Mouse (Mus musculus): ENCODE measurements around the gene Exosc10.

DNA sequence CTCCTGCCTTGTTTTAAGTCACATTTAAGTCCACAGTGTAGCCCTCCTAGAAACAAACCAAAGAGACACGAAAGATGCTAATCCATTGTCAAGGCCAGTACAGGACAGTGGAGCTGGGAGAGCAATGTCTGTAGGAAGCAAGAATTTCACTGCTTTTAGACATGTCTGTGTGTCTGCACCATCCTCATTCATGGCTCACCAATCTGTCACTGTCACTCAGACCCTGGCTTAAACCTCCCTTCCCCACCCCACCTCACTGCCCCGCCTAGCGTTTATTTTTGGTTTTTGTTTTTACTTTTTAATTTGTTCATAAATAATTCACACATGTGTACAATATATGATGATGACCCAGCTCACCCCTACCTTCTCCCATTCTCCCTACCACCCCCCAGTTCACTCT is 25.7 kb upstream of the Exosc10 start:
- TF ChIP-seq CTCF (IDR thresholded peaks at IDR 0.05; ENCODE audit: low read depth, low read length) (no peak), POLR2A (IDR thresholded peaks at IDR 0.05; ENCODE audit: borderline replicate concordance, low read depth, low read length) (no peak)

All from bone marrow macrophage, adult 2 months (primary cell).